Mouse (Mus musculus): ENCODE results near the gene Uba52.

DNA sequence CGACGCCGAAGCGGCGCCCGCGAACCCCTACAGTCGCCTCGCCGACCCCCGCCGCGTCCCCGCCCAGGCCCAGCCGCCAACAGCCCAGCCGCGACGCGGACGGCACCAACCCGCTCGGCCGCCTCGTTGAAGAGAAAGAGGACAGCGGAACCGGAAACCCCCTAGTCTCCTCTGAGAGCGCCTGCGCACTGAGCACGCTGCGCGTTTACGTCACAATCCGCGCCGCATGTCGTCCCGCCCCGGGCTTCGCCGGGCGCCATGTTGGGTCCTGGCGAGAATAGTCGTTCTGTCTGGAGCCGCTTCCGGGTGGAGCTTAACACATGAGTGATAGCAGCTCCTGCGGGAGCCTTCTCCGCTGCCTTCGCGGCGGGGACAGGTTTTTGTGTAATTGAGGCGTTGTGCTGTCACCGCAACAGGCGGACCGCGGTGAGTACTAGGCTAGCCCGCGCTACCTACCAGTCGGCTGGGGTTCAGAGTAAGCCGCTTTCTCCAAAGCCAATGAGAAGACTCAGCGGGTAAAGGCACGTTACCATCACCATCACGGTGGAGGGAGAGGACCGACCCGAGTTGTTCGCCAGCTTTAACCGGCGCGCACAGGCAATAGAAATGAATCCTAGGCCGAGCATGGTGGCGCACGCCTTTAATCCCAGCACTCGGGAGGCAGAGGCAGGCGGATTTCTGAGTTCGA, at the start of gene Uba52:
- no peak for TF ChIP-seq CTCF (IDR thresholded peaks at IDR 0.05)
- TF ChIP-seq EP300 (IDR thresholded peaks at IDR 0.05): peak; percentile 27; the same call in 1 of the 2 replicates
